Mouse (Mus musculus): Measurements from ENCODE around the gene Slc22a18.
A peak's percentile ranks its signal among the peaks of the same experiment; 100 is the strongest.

Gene Slc22a18

GRCm38 (mm10) chr7:143463865-143464415 is 9.6 kb upstream of the Slc22a18 start:
- DNase-seq (ENCODE audit: low spot score): peak; percentile 95

GRCm38 (mm10) chr7:143464811-143465560 is 8.6 kb upstream of the Slc22a18 start:
- peak; percentile 53 for DNase-seq (ENCODE audit: low spot score)

- peak; percentile 95 for DNase-seq (ENCODE audit: low spot score)
Observed at GRCm38 (mm10) chr7:143466099-143466677, 7.3 kb upstream of the Slc22a18 start.

GRCm38 (mm10) chr7:143467714-143468113 is 5.8 kb upstream of the Slc22a18 start:
- DNase-seq (ENCODE audit: low spot score): peak; percentile 67

- DNase-seq (ENCODE audit: low spot score): peak; percentile 91
Observed at GRCm38 (mm10) chr7:143469946-143470345, 3.6 kb upstream of the Slc22a18 start.

GRCm38 (mm10) chr7:143474811-143475210 is 1.3 kb downstream of the Slc22a18 start:
- no peak for DNase-seq (ENCODE audit: low spot score)

- no peak for DNase-seq (ENCODE audit: low spot score)
Observed at GRCm38 (mm10) chr7:143475876-143476275, 2.3 kb downstream of the Slc22a18 start.

GRCm38 (mm10) chr7:143476702-143477335 is 3.3 kb downstream of the Slc22a18 start:
- no peak for DNase-seq (ENCODE audit: low spot score)

GRCm38 (mm10) chr7:143477800-143478199 is 4.3 kb downstream of the Slc22a18 start:
- DNase-seq (ENCODE audit: low spot score): no peak

GRCm38 (mm10) chr7:143480498-143480897 is 7.0 kb downstream of the Slc22a18 start:
- peak; percentile 73 for DNase-seq (ENCODE audit: low spot score)

- DNase-seq (ENCODE audit: low spot score): no peak
Observed at GRCm38 (mm10) chr7:143481806-143482387, 8.4 kb downstream of the Slc22a18 start.

- DNase-seq (ENCODE audit: low spot score): no peak
Observed at GRCm38 (mm10) chr7:143482541-143482940, 9.0 kb downstream of the Slc22a18 start.

GRCm38 (mm10) chr7:143489735-143490134 is 16.2 kb downstream of the Slc22a18 start:
- DNase-seq (ENCODE audit: low spot score): no peak

GRCm38 (mm10) chr7:143493616-143494126 is 20.1 kb downstream of the Slc22a18 start:
- no peak for DNase-seq (ENCODE audit: low spot score)

GRCm38 (mm10) chr7:143495104-143495961 is 21.8 kb downstream of the Slc22a18 start:
- DNase-seq (ENCODE audit: low spot score): no peak

- no peak for DNase-seq (ENCODE audit: low spot score)
Observed at GRCm38 (mm10) chr7:143498584-143498983, 25.0 kb downstream of the Slc22a18 start.

- DNase-seq (ENCODE audit: low spot score): no peak
Observed at GRCm38 (mm10) chr7:143500912-143501311, 27.4 kb downstream of the Slc22a18 start.

- DNase-seq (ENCODE audit: low spot score): peak; percentile 53
Observed at GRCm38 (mm10) chr7:143501643-143502417, 28.3 kb downstream of the Slc22a18 start.

GRCm38 (mm10) chr7:143502418-143503200 is 29.1 kb downstream of the Slc22a18 start, which contains the start of gene Phlda2:
TSS of gene Phlda2 (minus strand) at chr7:143503150.
- no peak for DNase-seq (ENCODE audit: low spot score)

- no peak for DNase-seq (ENCODE audit: low spot score)
Observed at GRCm38 (mm10) chr7:143503926-143504325, 30.4 kb downstream of the Slc22a18 start.
